Mouse (Mus musculus): ENCODE data around the gene Tfpi.

DNA sequence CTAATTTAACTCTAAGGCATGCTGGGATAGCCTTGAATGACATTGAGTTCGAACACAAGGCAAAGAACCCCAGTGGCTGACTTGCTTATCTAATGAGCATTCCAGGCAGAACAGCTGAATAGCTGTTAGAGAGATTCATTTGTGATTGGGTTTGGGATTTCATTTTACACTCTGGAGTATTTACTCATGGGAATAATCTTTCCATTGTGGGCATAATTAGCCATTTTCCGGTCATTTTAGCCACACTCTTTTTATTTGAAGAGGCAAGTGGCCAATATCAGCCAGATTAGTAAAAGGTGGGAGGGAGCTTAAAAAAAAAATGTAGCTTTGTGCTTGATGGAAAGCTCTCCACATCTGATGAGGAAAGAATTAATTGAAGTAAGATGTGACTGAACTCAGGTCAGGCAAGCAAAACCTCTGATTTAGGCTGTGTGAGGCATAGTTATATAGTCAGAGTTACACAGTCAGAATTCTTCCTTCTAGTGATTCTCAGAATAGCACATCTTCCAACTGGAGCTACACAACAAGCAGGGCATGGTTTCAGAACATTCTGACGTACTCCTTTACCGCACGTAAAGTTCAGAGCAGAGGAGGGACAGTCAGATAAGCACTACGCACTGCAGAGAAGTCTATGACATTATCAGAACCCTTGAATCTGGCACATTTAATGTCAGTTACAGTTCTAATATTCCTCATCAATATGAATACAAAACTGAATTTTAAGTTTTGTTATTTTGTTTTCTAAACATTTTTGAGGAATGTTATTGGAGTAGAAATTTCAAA is 91.5 kb downstream of the Tfpi start:
- no peak for TF ChIP-seq POLR2A (IDR thresholded peaks at IDR 0.05; ENCODE audit: borderline replicate concordance, control insufficient read depth, low read depth, low read length)
- TF ChIP-seq CTCF (IDR thresholded peaks at IDR 0.05; ENCODE audit: control insufficient read depth, insufficient read depth, low read length) = no peak

All from bone marrow, adult 2 months (tissue).